Mouse (Mus musculus): ENCODE results near the gene Olfr133.
"Not testable (repeated sequence)": the region's sequence is repeated elsewhere in the genome, so short reads cannot be mapped to it uniquely, and the experiment has no call there.

Olfr133 gene

GRCm38 (mm10) chr17:38144981-38145380, at the start of gene Olfr133:
TSS of gene Olfr133 (plus strand) at chr17:38145281.
- no peak for DNase-seq (ENCODE audit: low spot score)

- DNase-seq (ENCODE audit: low spot score), result not testable (repeated sequence)
Measured at GRCm38 (mm10) chr17:38124199-38124598, 20.9 kb upstream of the Olfr133 start.

GRCm38 (mm10) chr17:38125371-38125770, 19.7 kb upstream of the Olfr133 start:
- DNase-seq (ENCODE audit: low spot score), result not testable (repeated sequence)

- no peak for DNase-seq (ENCODE audit: low spot score)
Measured at GRCm38 (mm10) chr17:38134426-38134825, 10.7 kb upstream of the Olfr133 start, which contains the start of gene Olfr132. TSS of gene Olfr132 (minus strand) at chr17:38134526.

GRCm38 (mm10) chr17:38171088-38171487, 26.0 kb downstream of the Olfr133 start, which contains the start of gene Olfr134:
TSS of gene Olfr134 (plus strand) at chr17:38171388.
- no peak for DNase-seq (ENCODE audit: low spot score)

All from ovary, postnatal 36 days (tissue).